Mouse (Mus musculus): ENCODE measurements around the gene Phldb1. TPM values are rescaled to one million over a fixed set of nuclear protein-coding genes. Genes with fewer than 3 reads are reported as not detected.

Phldb1 gene
- polyA plus RNA-seq, 1 experiment, result not detected

GRCm38 (mm10) chr9:44747341-44747740, 12.3 kb upstream of the Phldb1 start:
- Histone ChIP-seq H3K4me3 (ENCODE audit: insufficient read depth, low read depth, low read length) (no peak overlapping the region), H3K4me1 (ENCODE audit: control insufficient read depth, insufficient read depth, low read length) (peaks cover 4% of the 10 kb centered on the region; the same call in 1 of the 2 replicates), H3K27ac (ENCODE audit: insufficient read depth, low read depth, low read length) (peak overlapping the region; percentile 64)
- TF ChIP-seq POLR2A (IDR thresholded peaks at IDR 0.05; ENCODE audit: insufficient read depth, low read depth, low read length) (no peak), CTCF (IDR thresholded peaks at IDR 0.05; ENCODE audit: insufficient read depth, low read depth, low read length) (no peak)
- 52% methylated on average over 3 of the region's 3 CpGs for WGBS

- peaks cover 4% of the 10 kb centered on the region; the same call in 1 of the 2 replicates for H3K4me1 ChIP-seq (ENCODE audit: control insufficient read depth, insufficient read depth, low read length)
- H3K27ac ChIP-seq (ENCODE audit: insufficient read depth, low read depth, low read length), result no peak overlapping the region; the same call in 1 of the 2 replicates
- H3K4me3 ChIP-seq (ENCODE audit: insufficient read depth, low read depth, low read length), result no peak overlapping the region
- TF ChIP-seq POLR2A (IDR thresholded peaks at IDR 0.05; ENCODE audit: insufficient read depth, low read depth, low read length) (no peak), CTCF (IDR thresholded peaks at IDR 0.05; ENCODE audit: insufficient read depth, low read depth, low read length) (no peak)
- 32% methylated on average over 3 of the region's 3 CpGs for WGBS
These were observed 11.7 kb upstream of the Phldb1 start for GRCm38 (mm10) chr9:44746666-44747065.

GRCm38 (mm10) chr9:44745371-44745770, 10.4 kb upstream of the Phldb1 start:
- no peak for TF ChIP-seq CTCF (IDR thresholded peaks at IDR 0.05; ENCODE audit: insufficient read depth, low read depth, low read length)
- TF ChIP-seq POLR2A (IDR thresholded peaks at IDR 0.05; ENCODE audit: insufficient read depth, low read depth, low read length), result no peak
- H3K4me3 ChIP-seq (ENCODE audit: insufficient read depth, low read depth, low read length), result no peak overlapping the region
- H3K27ac ChIP-seq (ENCODE audit: insufficient read depth, low read depth, low read length), result no peak overlapping the region
- 83% methylated on average over 7 of the region's 7 CpGs for WGBS
- H3K4me1 ChIP-seq (ENCODE audit: control insufficient read depth, insufficient read depth, low read length), result peaks cover 4% of the 10 kb centered on the region; the same call in 1 of the 2 replicates

- Histone ChIP-seq H3K4me1 (ENCODE audit: control insufficient read depth, insufficient read depth, low read length) (peaks cover 10% of the 10 kb centered on the region), H3K4me3 (ENCODE audit: insufficient read depth, low read depth, low read length) (no peak overlapping the region), H3K27ac (ENCODE audit: insufficient read depth, low read depth, low read length) (no peak overlapping the region)
- WGBS, result 93% methylated on average over 1 of the region's 1 CpGs
- TF ChIP-seq CTCF (IDR thresholded peaks at IDR 0.05; ENCODE audit: insufficient read depth, low read depth, low read length) (no peak), POLR2A (IDR thresholded peaks at IDR 0.05; ENCODE audit: insufficient read depth, low read depth, low read length) (no peak)
These were observed 5.7 kb upstream of the Phldb1 start for GRCm38 (mm10) chr9:44740663-44741192.

GRCm38 (mm10) chr9:44737240-44737949, 2.4 kb upstream of the Phldb1 start:
- peak overlapping the region; percentile 65 for H3K27ac ChIP-seq (ENCODE audit: insufficient read depth, low read depth, low read length)
- H3K4me1 ChIP-seq (ENCODE audit: control insufficient read depth, insufficient read depth, low read length), result peaks cover 31% of the 10 kb centered on the region
- WGBS, result 18% methylated on average over 8 of the region's 8 CpGs
- H3K4me3 ChIP-seq (ENCODE audit: insufficient read depth, low read depth, low read length), result no peak overlapping the region
- TF ChIP-seq CTCF (IDR thresholded peaks at IDR 0.05; ENCODE audit: insufficient read depth, low read depth, low read length) (no peak), POLR2A (IDR thresholded peaks at IDR 0.05; ENCODE audit: insufficient read depth, low read depth, low read length) (no peak)

GRCm38 (mm10) chr9:44736301-44736700, 1.3 kb upstream of the Phldb1 start:
- H3K4me3 ChIP-seq (ENCODE audit: insufficient read depth, low read depth, low read length), result no peak overlapping the region
- H3K27ac ChIP-seq (ENCODE audit: insufficient read depth, low read depth, low read length), result no peak overlapping the region
- peaks cover 34% of the 10 kb centered on the region for H3K4me1 ChIP-seq (ENCODE audit: control insufficient read depth, insufficient read depth, low read length)
- 82% methylated on average over 2 of the region's 2 CpGs for WGBS
- TF ChIP-seq CTCF (IDR thresholded peaks at IDR 0.05; ENCODE audit: insufficient read depth, low read depth, low read length) (no peak), POLR2A (IDR thresholded peaks at IDR 0.05; ENCODE audit: insufficient read depth, low read depth, low read length) (no peak)

GRCm38 (mm10) chr9:44735886-44736285, 888 bp upstream of the Phldb1 start:
- Histone ChIP-seq H3K4me3 (ENCODE audit: insufficient read depth, low read depth, low read length) (no peak overlapping the region), H3K4me1 (ENCODE audit: control insufficient read depth, insufficient read depth, low read length) (peaks cover 34% of the 10 kb centered on the region), H3K27ac (ENCODE audit: insufficient read depth, low read depth, low read length) (peak overlapping the region; percentile 30)
- no peak for TF ChIP-seq POLR2A (IDR thresholded peaks at IDR 0.05; ENCODE audit: insufficient read depth, low read depth, low read length)
- no peak for TF ChIP-seq CTCF (IDR thresholded peaks at IDR 0.05; ENCODE audit: insufficient read depth, low read depth, low read length)
- 89% methylated on average over 6 of the region's 6 CpGs for WGBS

- TF ChIP-seq POLR2A (IDR thresholded peaks at IDR 0.05; ENCODE audit: insufficient read depth, low read depth, low read length) (0 out of 2 replicates have a peak, but pooled peaks have one; percentile 11), CTCF (IDR thresholded peaks at IDR 0.05; ENCODE audit: insufficient read depth, low read depth, low read length) (no peak)
- H3K4me1 ChIP-seq (ENCODE audit: control insufficient read depth, insufficient read depth, low read length), result peaks cover 36% of the 10 kb centered on the region
- H3K4me3 ChIP-seq (ENCODE audit: insufficient read depth, low read depth, low read length), result peak overlapping the region; percentile 70
- 1% methylated on average over 79 of the region's 79 CpGs for WGBS
- H3K27ac ChIP-seq (ENCODE audit: insufficient read depth, low read depth, low read length), result peak overlapping the region; percentile 95
These were observed 1.1 kb downstream of the Phldb1 start for GRCm38 (mm10) chr9:44733671-44734523.
